Mouse (Mus musculus) lung, postnatal 0 days (tissue): ENCODE results near the gene Phldb2.

ENCODE experiments used
- CTCF ChIP-seq: IDR thresholded peaks from 2 replicates; pipeline ENCODE4 v1.5.1; 2016; ENCODE audit warnings: antibody characterized with exemption, mild to moderate bottlenecking
- EP300 ChIP-seq: IDR thresholded peaks from 2 replicates; pipeline ENCODE4 v1.6.1; 2016; ENCODE audit warnings: antibody characterized with exemption, mild to moderate bottlenecking, control low read depth

DNA sequence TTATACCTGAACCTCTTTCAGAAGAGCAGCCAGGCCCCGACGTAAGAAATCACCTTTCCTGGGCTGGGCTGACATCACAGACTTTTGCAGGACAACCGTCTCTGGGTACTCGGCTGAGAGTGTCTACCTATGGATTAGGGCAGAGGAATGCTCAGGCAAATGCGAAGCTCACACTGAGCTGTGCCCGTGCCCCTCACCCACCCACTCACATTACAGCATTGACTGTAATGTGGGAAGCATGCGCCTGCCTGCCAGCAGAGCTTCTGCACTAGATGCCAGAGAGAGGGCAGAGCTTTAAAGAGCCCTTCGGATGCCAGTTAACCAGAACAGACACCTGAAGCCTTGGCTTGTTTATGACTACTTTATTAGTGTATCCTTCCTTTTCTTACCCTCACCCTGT is 33.8 kb downstream of the Phldb2 start:
- no peak for TF ChIP-seq CTCF
- no peak for TF ChIP-seq EP300
